Mouse (Mus musculus) heart, postnatal 4 days (tissue): ENCODE results near the gene Gatc. TPM values are rescaled to one million over a fixed set of nuclear protein-coding genes. Genes with fewer than 3 reads are reported as not detected.

Source experiments
- total RNA-seq, 2 experiments: library from RNA; stranded (reverse); gene quantifications; 2 replicates each; pipeline ENCODE4 v1.2.3; 2021

The Gatc gene
- total RNA-seq, 2 experiments from 2014 or later: 17.3 to 19.3 TPM

Other genes starting within 250 kb of the Gatc start
- gene Gm10401, start 242.9 kb downstream of the Gatc start, total RNA-seq: not detected
- 100 to 1,000 TPM; 153 to 165 TPM for gene Acads, start 221.8 kb downstream of the Gatc start, total RNA-seq
- gene Unc119b, start 206.2 kb downstream of the Gatc start, total RNA-seq: 10 to 100 TPM; 21.7 to 25.9 TPM
- 100 to 1,000 TPM; 104 to 111 TPM for gene Mlec, start 183.0 kb downstream of the Gatc start, total RNA-seq
- 1 to 10 TPM; 5.5 to 6.6 TPM for gene Cabp1, start 146.8 kb downstream of the Gatc start, total RNA-seq
- 10 to 100 TPM; 21.1 to 26.1 TPM for gene Pop5, start 105.3 kb downstream of the Gatc start, total RNA-seq
- 100 to 1,000 TPM; 277 to 284 TPM for gene Rnf10, start 68.3 kb downstream of the Gatc start, total RNA-seq
- 100 to 1,000 TPM; 113 to 117 TPM for gene Coq5, start 61.5 kb downstream of the Gatc start, total RNA-seq
- gene Dynll1, start 40.2 kb downstream of the Gatc start, total RNA-seq: 100 to 1,000 TPM; 318 to 355 TPM
- 10 to 100 TPM; 39.1 to 42.4 TPM for gene Srsf9, start 14.0 kb downstream of the Gatc start, total RNA-seq
- gene Triap1, start within 50 bp of the Gatc start, total RNA-seq: 10 to 100 TPM; 23.4 to 26.8 TPM
- 100 to 1,000 TPM; 619 to 662 TPM for gene Cox6a1, start 7.8 kb upstream of the Gatc start, total RNA-seq
- gene Msi1, start 88.4 kb upstream of the Gatc start, total RNA-seq: 1 to 10 TPM; 6.2 to 7.7 TPM
- gene Pla2g1b, start 125.1 kb upstream of the Gatc start, total RNA-seq: not detected
- gene Sirt4, start 143.5 kb upstream of the Gatc start, total RNA-seq: 10 to 100 TPM; 10.5 to 12.7 TPM
- 10 to 100 TPM; 62.9 to 66.0 TPM for gene Pxn, start 165.5 kb upstream of the Gatc start, total RNA-seq
- gene Rplp0, start 218.3 kb upstream of the Gatc start, total RNA-seq: 100 to 1,000 TPM; 852 to 919 TPM
- gene Gcn1l1, start 224.1 kb upstream of the Gatc start, total RNA-seq: 10 to 100 TPM; 52.7 to 56.7 TPM